8 mouse cellular contexts compared by ENCODE assay signal in genomic region chr7:100429102-100429501, GRCm38 (mm10). TPM values are rescaled to one million over a fixed set of nuclear protein-coding genes. Genes with fewer than 3 reads are reported as not detected.
DNase-seq lines count a peak whose midpoint lies in the region; ATAC-seq and TF ChIP-seq lines count a peak whose summit lies in the region.

No protein-coding gene starts in this region.

- 72% methylated on average over 3 of the region's 3 CpGs for WGBS in hindbrain, embryonic 11.5 days
- WGBS in hindbrain, embryonic 13.5 days = 66% methylated on average over 3 of the region's 3 CpGs
- 81% methylated on average over 3 of the region's 3 CpGs for WGBS in neural tube, embryonic 11.5 days
- WGBS in thymus, adult 2 months = 93% methylated on average over 3 of the region's 3 CpGs

- no peak overlapping the region for H3K9ac ChIP-seq in hindbrain, embryonic 11.5 days (ENCODE audit: low read depth, low read length)
- H3K9ac ChIP-seq in hindbrain, embryonic 13.5 days = no peak overlapping the region
- no peak overlapping the region for H3K9ac ChIP-seq in neural tube, embryonic 11.5 days (ENCODE audit: low read length)

- no peaks in the 10 kb centered on the region for H3K4me1 ChIP-seq in hindbrain, embryonic 11.5 days (replicated peaks; ENCODE audit: control insufficient read depth, insufficient read depth, low read length)
- H3K4me1 ChIP-seq in hindbrain, embryonic 13.5 days (replicated peaks) = no peaks in the 10 kb centered on the region
- H3K4me1 ChIP-seq in neural tube, embryonic 11.5 days (ENCODE audit: control insufficient read depth, insufficient read depth, low read length) = no peaks in the 10 kb centered on the region
- no peaks in the 10 kb centered on the region for H3K4me1 ChIP-seq in thymus, adult 2 months (replicated peaks; ENCODE audit: control insufficient read depth, insufficient read depth, low read length)

- H3K9me3 ChIP-seq in hindbrain, embryonic 11.5 days (ENCODE audit: control insufficient read depth, low read length) = no peaks in the 10 kb centered on the region
- no peaks in the 10 kb centered on the region for H3K9me3 ChIP-seq in hindbrain, embryonic 13.5 days
- no peaks in the 10 kb centered on the region for H3K9me3 ChIP-seq in neural tube, embryonic 11.5 days (ENCODE audit: control insufficient read depth, low read length)

- no peak for TF ChIP-seq POLR2A in thymus, adult 2 months (IDR thresholded peaks at IDR 0.05; ENCODE audit: control insufficient read depth, extremely low read depth, insufficient read depth, low read length, poor library complexity)

- H3K27me3 ChIP-seq in hindbrain, embryonic 11.5 days (ENCODE audit: control insufficient read depth, insufficient read depth, low read length) = no peaks in the 10 kb centered on the region
- no peaks in the 10 kb centered on the region for H3K27me3 ChIP-seq in hindbrain, embryonic 13.5 days
- H3K27me3 ChIP-seq in neural tube, embryonic 11.5 days (ENCODE audit: control insufficient read depth, insufficient read depth, low read length) = no peaks in the 10 kb centered on the region
- no peaks in the 10 kb centered on the region for H3K27me3 ChIP-seq in thymus, adult 2 months (ENCODE audit: control insufficient read depth, insufficient read depth, low read length)

- no peak overlapping the region for H3K4me2 ChIP-seq in hindbrain, embryonic 11.5 days (replicated peaks; ENCODE audit: low read depth, low read length)
- H3K4me2 ChIP-seq in hindbrain, embryonic 13.5 days = no peak overlapping the region
- H3K4me2 ChIP-seq in neural tube, embryonic 11.5 days (ENCODE audit: low read depth) = no peak overlapping the region

- TF ChIP-seq CTCF in thymus, adult 2 months (IDR thresholded peaks at IDR 0.05; ENCODE audit: borderline replicate concordance, control insufficient read depth, extremely low read depth, insufficient read depth, low read length, poor library complexity) = no peak

- H3K4me3 ChIP-seq in hindbrain, embryonic 11.5 days (ENCODE audit: low read depth, low read length) = no peak overlapping the region
- H3K4me3 ChIP-seq in hindbrain, embryonic 13.5 days = no peak overlapping the region
- H3K4me3 ChIP-seq in neural tube, embryonic 11.5 days (ENCODE audit: low read depth, low read length) = no peak overlapping the region
- no peak overlapping the region for H3K4me3 ChIP-seq in thymus, adult 2 months (ENCODE audit: control insufficient read depth, insufficient read depth, low read length)

- no peak overlapping the region for H3K27ac ChIP-seq in hindbrain, embryonic 11.5 days (ENCODE audit: low read depth, low read length)
- no peak overlapping the region for H3K27ac ChIP-seq in hindbrain, embryonic 13.5 days
- no peak overlapping the region for H3K27ac ChIP-seq in neural tube, embryonic 11.5 days (ENCODE audit: low read depth, low read length)
- H3K27ac ChIP-seq in thymus, adult 2 months (ENCODE audit: control insufficient read depth, insufficient read depth, low read length) = no peak overlapping the region

- no peak for ATAC-seq in hindbrain, embryonic 11.5 days (ENCODE audit: low FRiP score)
- no peak for ATAC-seq in hindbrain, embryonic 13.5 days (ENCODE audit: low FRiP score)
- ATAC-seq in granulocyte monocyte progenitor cell, adult 5-6 weeks (replicated peaks; ENCODE audit: poor library complexity, severe bottlenecking) = 0 out of 2 replicates have a peak, but pooled peaks have one; percentile 31
- no peak for ATAC-seq in neural tube, embryonic 11.5 days (ENCODE audit: insufficient read depth, low FRiP score, low TSS enrichment)

- DNase-seq in hindbrain, embryonic 11.5 days (ENCODE audit: low spot score) = peak; percentile 55
- peak; percentile 26 for DNase-seq in MEL-GATA-1-ER (ENCODE audit: extremely low read depth, low read depth)
- DNase-seq in cerebellum, adult 8-10 months = peak; percentile 30
- DNase-seq in left cerebral cortex, adult 11 months (ENCODE audit: low spot score) = peak; percentile 19
- peak; percentile 22 for DNase-seq in neural tube, embryonic 11.5 days (ENCODE audit: low spot score)
- DNase-seq in thymus, adult 2 months = peak; percentile 47

- H3K36me3 ChIP-seq in hindbrain, embryonic 11.5 days (ENCODE audit: control insufficient read depth, insufficient read depth, low read length) = peaks cover 10% of the 10 kb centered on the region; the same call in 1 of the 2 replicates
- peaks cover 88% of the 10 kb centered on the region for H3K36me3 ChIP-seq in hindbrain, embryonic 13.5 days
- H3K36me3 ChIP-seq in neural tube, embryonic 11.5 days (ENCODE audit: control insufficient read depth, insufficient read depth, low read length) = peaks cover 22% of the 10 kb centered on the region
- H3K36me3 ChIP-seq in thymus, adult 2 months (ENCODE audit: control insufficient read depth, insufficient read depth, low read length) = peaks cover 62% of the 10 kb centered on the region

RNA-seq across cellular contexts. Expression of gene Ucp3, which starts 43.7 kb away (rescaled TPM):
- not detected in 2 replicates for polyA plus RNA-seq in hindbrain, embryonic 11.5 days (2014; fragmentation: Nextera tagmentation; extraction: Ambion mirVana)
- polyA plus RNA-seq in hindbrain, embryonic 13.5 days (2015; fragmentation: Nextera tagmentation; extraction: Ambion mirVana) = not detected in 2 replicates
- total RNA-seq in granulocyte monocyte progenitor cell, adult 5-6 weeks (2014; fragmentation: Nextera tagmentation) = not detected in 2 replicates
- total RNA-seq in granulocyte monocyte progenitor cell, adult 5-6 weeks (2017) = not detected in 2 replicates
- polyA plus RNA-seq in neural tube, embryonic 11.5 days (2014; fragmentation: Nextera tagmentation; extraction: Ambion mirVana) = not detected in 2 replicates
- 6.0 and 7.0 TPM in 2 replicates for polyA plus RNA-seq in thymus, adult 2 months (2012; rRNA removed)

RNA-seq across cellular contexts. Expression of gene Ppme1, which starts 57.0 kb away (rescaled TPM):
- polyA plus RNA-seq in hindbrain, embryonic 11.5 days (2014; fragmentation: Nextera tagmentation; extraction: Ambion mirVana) = 99.9 and 112 TPM in 2 replicates
- polyA plus RNA-seq in hindbrain, embryonic 13.5 days (2015; fragmentation: Nextera tagmentation; extraction: Ambion mirVana) = 139 and 141 TPM in 2 replicates
- 24.9 and 27.0 TPM in 2 replicates for total RNA-seq in granulocyte monocyte progenitor cell, adult 5-6 weeks (2014; fragmentation: Nextera tagmentation)
- total RNA-seq in granulocyte monocyte progenitor cell, adult 5-6 weeks (2017) = 42.7 and 71.7 TPM in 2 replicates
- 116 and 124 TPM in 2 replicates for polyA plus RNA-seq in neural tube, embryonic 11.5 days (2014; fragmentation: Nextera tagmentation; extraction: Ambion mirVana)
- polyA plus RNA-seq in thymus, adult 2 months (2012; rRNA removed) = 152 and 153 TPM in 2 replicates

RNA-seq across cellular contexts. Expression of gene C2cd3, which starts 57.1 kb away (rescaled TPM):
- 34.3 and 40.4 TPM in 2 replicates for polyA plus RNA-seq in hindbrain, embryonic 11.5 days (2014; fragmentation: Nextera tagmentation; extraction: Ambion mirVana)
- 19.6 and 22.4 TPM in 2 replicates for polyA plus RNA-seq in hindbrain, embryonic 13.5 days (2015; fragmentation: Nextera tagmentation; extraction: Ambion mirVana)
- 50.5 and 60.2 TPM in 2 replicates for total RNA-seq in granulocyte monocyte progenitor cell, adult 5-6 weeks (2014; fragmentation: Nextera tagmentation)
- 21.0 and 30.9 TPM in 2 replicates for total RNA-seq in granulocyte monocyte progenitor cell, adult 5-6 weeks (2017)
- polyA plus RNA-seq in neural tube, embryonic 11.5 days (2014; fragmentation: Nextera tagmentation; extraction: Ambion mirVana) = 34.2 and 42.3 TPM in 2 replicates
- polyA plus RNA-seq in thymus, adult 2 months (2012; rRNA removed) = 52.2 and 59.4 TPM in 2 replicates
